Mouse (Mus musculus): ENCODE data around the gene Fam122c. TPM values are rescaled to one million over a fixed set of nuclear protein-coding genes. Genes with fewer than 3 reads are reported as not detected.

The Fam122c gene
- total RNA-seq (2023), result not detected

GRCm38 (mm10) chrX:53273124-53273523 lies at the start of gene Fam122c:
Gene Fam122c, plus strand, starts transcription at chrX:53273424.

GRCm38 (mm10) chrX:53240011-53240410 lies 33.2 kb upstream of the Fam122c start, which contains the start of gene Plac1:
Gene Plac1, minus strand, starts transcription at chrX:53240111.

GRCm38 (mm10) chrX:53269289-53270062 lies 3.7 kb upstream of the Fam122c start, which contains the start of gene Fam122b:
Gene Fam122b, minus strand, starts transcription at chrX:53269805.

GRCm38 (mm10) chrX:53370366-53370740 lies 97.1 kb downstream of the Fam122c start, which contains the start of gene Mospd1:
Gene Mospd1, minus strand, starts transcription at chrX:53370502.

Other genes starting within 250 kb of the Fam122c start
- not detected for gene Plac1, start 33.3 kb upstream of the Fam122c start, total RNA-seq (2023)
- 1 to 10 TPM; 4.5 to 5.2 TPM for gene Fam122b, start 3.6 kb upstream of the Fam122c start, total RNA-seq (2023)
- 10 to 100 TPM in 1 of 2 experiments, 1 to 10 TPM in 1; 8.8 to 11.3 TPM for gene Mospd1, start 97.1 kb downstream of the Fam122c start, total RNA-seq (2023)
- gene Etd, start 161.5 kb downstream of the Fam122c start, total RNA-seq (2023), result not detected